Mouse (Mus musculus) lung, embryonic 15.5 days (tissue): ENCODE measurements around the gene Gm2431. TPM values are rescaled to one million over a fixed set of nuclear protein-coding genes. Genes with fewer than 3 reads are reported as not detected.

Source experiments
- polyA plus RNA-seq: library from polyadenylated mRNA; unstranded; fragments of >200 nt; fragmentation: Nextera tagmentation; extraction: Ambion mirVana; gene quantifications from 2 replicates; pipeline ENCODE4 v1.2.1, GENCODE M21; 2015

Gene Gm2431
- polyA plus RNA-seq, 1 experiment from 2014 or later = not detected

Other genes with a start within 250 kb of the Gm2431 start
- 74.7 and 80.1 TPM in 2 replicates for gene Mob2, start 197.3 kb downstream of the Gm2431 start, polyA plus RNA-seq
- gene Dusp8, start 162.5 kb downstream of the Gm2431 start, polyA plus RNA-seq = 2.5 and 2.7 TPM in 2 replicates
- gene Gm45618, start 137.6 kb downstream of the Gm2431 start, polyA plus RNA-seq = not detected in 2 replicates
- not detected in 2 replicates for gene Gm39115, start 122.3 kb downstream of the Gm2431 start, polyA plus RNA-seq
- not detected in 2 replicates for gene Gm45337, start 113.7 kb downstream of the Gm2431 start, polyA plus RNA-seq
- gene Gm29735, start 101.2 kb downstream of the Gm2431 start, polyA plus RNA-seq = not detected in 2 replicates
- gene Gm4553, start 92.6 kb downstream of the Gm2431 start, polyA plus RNA-seq = not detected in 2 replicates
- gene Krtap5-2, start 82.3 kb downstream of the Gm2431 start, polyA plus RNA-seq = not detected in 2 replicates
- gene Gm10153, start 68.0 kb downstream of the Gm2431 start, polyA plus RNA-seq = not detected in 2 replicates
- gene Krtap5-3, start 57.0 kb downstream of the Gm2431 start, polyA plus RNA-seq = not detected in 2 replicates
- not detected in 2 replicates for gene Gm7579, start 46.5 kb downstream of the Gm2431 start, polyA plus RNA-seq
- gene Krtap5-5, start 28.4 kb downstream of the Gm2431 start, polyA plus RNA-seq = not detected in 2 replicates
- gene Gm40460, start 17.3 kb downstream of the Gm2431 start, polyA plus RNA-seq = not detected in 2 replicates
- gene Gm4559, start 16.0 kb upstream of the Gm2431 start, polyA plus RNA-seq = not detected in 2 replicates
- not detected in 2 replicates for gene Krtap5-1, start 38.8 kb upstream of the Gm2431 start, polyA plus RNA-seq
- gene Krtap5-4, start 45.2 kb upstream of the Gm2431 start, polyA plus RNA-seq = not detected in 2 replicates
- 5.4 and 5.7 TPM in 2 replicates for gene Ifitm10, start 115.4 kb upstream of the Gm2431 start, polyA plus RNA-seq
- 0.39 and 0.72 TPM in 2 replicates for gene Gm49369, start 124.3 kb upstream of the Gm2431 start, polyA plus RNA-seq
- 272 and 299 TPM in 2 replicates for gene Ctsd, start 129.7 kb upstream of the Gm2431 start, polyA plus RNA-seq
- gene Syt8, start 176.5 kb upstream of the Gm2431 start, polyA plus RNA-seq = 0.34 and 0.87 TPM in 2 replicates
- gene Tnni2, start 183.5 kb upstream of the Gm2431 start, polyA plus RNA-seq = 2.4 and 7.4 TPM in 2 replicates
- 125 and 130 TPM in 2 replicates for gene Lsp1, start 202.5 kb upstream of the Gm2431 start, polyA plus RNA-seq
- gene Tnnt3, start 240.5 kb upstream of the Gm2431 start, polyA plus RNA-seq = 2.5 and 5.1 TPM in 2 replicates